Mouse (Mus musculus) spleen, embryonic (tissue): ENCODE measurements at regions not wholly inside any gene's neighbourhood (a gene's known extent, or its start where the extent isn't known, plus 50 kb on each side); places are given as distances from the start of the nearest gene placed in this dataset.

ENCODE experiments used
- CTCF ChIA-PET: fragments of 350-600 bp; sonication (Branson Sonifier 250); formaldehyde crosslinking; loops from one replicate; lab custom pipeline; 2022; lab: Charles Lee

DNA sequence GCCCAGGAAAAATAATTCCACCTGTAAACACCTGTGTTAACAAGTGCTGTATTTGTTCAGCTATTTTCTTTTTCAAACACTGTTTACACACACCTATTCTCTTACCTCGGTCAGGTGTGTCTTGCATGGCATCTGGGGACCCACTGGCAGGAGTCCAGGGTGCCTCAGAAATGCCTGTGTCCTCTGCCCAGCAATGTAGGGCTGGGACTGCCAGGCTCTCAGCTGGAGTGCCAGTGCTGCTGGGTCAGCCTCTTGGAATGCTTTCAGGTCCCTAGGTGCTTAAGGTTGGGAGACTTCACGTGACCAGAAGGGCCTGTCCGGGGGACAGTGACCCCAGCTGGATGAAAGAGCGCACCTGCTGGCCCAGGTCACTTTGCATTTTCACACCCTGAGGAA, 112.4 kb upstream of the Id2 start:
- CTCF ChIA-PET, result no interaction called here

DNA sequence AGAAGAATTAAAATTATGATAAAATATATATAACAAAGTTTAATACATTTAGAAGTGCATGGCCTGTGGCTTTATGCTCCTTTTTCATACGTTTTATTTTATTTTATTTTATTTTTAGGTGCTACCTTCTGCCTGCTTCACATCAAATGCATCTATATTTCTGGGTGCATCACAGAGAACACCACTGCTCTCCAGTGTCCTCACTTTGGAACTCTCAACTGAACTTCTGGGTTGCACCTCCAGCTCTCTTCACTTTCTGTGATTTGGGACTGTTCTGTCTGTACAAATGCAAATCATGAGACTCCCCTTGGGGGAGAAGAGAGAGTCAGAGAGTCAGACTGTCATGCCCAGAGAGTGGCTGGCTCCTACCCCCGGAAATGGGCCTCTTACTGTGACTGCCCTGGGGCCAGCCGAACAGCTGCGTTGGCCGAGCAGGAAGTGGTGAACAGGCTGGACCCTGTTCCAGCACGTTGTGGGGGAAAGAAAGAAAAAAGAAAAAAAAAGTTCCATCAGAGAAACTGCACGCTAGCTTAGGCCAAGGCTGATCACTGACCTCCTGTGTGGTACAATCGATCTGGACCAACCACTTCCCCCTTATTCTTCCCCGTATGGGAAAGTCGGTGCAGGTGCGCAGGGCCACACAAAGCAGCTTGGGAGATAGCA, 111.9 kb upstream of the Id2 start:
- CTCF ChIA-PET, result no interaction called here

DNA sequence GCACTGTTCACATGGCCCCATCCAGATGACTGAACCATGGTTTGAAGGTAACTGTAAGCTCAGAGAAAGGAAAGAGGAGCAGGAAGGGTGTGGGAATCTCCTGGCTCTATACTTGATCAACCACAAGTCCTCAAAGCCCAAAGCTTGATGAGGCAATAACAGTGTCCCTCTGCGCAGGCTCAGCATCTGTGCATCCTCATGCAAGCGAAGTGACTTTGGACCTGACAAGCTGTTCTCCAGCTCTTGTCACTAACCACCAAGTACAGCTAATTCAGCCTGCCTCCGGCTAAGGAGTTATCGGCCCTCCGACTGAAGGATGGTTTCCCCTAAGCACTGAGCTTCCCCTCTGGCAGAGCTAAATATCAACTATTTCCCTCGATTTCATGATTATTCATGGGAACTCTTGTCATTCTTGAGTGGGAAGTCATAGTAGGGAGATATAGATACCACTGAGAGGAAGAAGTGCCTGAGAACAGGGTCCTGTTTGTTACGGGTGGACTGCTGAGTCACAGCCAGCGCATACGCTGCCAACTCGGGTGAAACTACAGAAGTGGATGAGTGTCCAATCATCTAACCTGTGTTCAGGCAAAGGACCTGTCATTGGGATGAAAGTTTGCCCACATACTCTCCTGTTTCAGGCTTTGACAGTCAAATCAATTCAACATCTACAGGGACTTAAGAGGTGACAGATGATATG, 106.6 kb upstream of the Id2 start:
- CTCF ChIA-PET, result interaction anchor here (0.5 to 1.1 kb wide), 2 partner anchors 26 to 167 kb away, joined by 3 read pairs; no protein-coding TSS in a partner anchor

DNA sequence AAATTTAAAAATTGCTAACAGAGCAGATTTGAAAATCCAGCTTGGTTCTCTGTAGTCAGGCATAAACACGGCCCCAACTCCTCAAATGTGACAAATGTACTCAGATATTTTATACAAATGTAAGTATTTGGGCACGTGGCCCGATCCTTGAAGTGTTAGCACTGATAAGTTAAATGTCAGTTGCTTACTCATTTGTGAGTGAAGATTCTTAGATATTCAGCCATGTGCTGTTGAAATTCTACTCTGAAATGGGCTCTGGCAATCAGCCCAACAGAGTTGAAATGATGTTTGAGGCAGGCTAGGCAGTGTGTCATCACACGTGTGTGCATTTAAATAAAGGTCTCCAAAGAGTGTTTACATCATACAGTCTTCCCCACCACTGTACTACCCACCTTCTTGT, 103.2 kb upstream of the Id2 start:
- CTCF ChIA-PET, result no interaction called here

DNA sequence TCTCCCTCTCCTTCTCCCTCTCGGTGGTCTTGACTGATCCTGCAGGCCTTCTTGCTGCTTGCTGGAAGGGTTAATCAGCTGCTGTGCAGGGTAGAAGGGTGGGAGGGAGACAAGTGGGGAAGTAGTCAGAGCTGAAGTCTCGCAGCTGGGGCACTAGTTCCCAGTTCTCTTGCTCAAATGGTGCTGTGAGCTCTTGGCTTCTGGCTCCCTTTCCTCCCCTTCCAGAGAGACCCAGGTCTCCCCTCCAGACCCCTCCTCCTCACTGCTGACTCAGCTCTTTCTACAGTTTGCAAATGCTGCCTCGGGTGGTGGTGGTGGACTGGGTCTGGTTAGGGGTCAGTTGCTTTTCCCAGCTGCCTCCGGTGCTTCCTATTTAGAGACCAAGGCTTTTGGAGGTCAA, 100.8 kb upstream of the Id2 start:
- CTCF ChIA-PET, result no interaction called here

DNA sequence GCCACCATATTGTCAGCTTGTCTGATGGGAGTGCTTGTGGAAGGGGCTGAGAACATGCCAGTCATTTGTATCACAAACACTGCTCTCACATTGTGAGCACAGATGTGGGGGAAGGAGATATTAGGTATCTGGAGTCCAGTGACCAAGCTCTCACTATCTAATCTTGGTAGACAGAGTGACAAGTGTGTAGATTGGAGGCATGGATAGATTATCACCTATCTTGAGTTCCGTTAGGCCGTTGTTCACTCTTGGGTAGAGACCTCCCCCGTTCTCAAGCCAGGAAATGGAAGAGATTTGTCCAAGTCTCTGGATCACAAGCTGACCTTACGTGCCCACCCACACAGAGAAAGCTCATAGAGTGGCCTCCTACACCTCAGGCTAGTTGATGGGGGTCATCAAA, 99.1 kb upstream of the Id2 start:
- CTCF ChIA-PET, result interaction anchor here (0.5 kb wide), 1 partner anchor 10 kb away, joined by 3 read pairs; no protein-coding TSS in a partner anchor

DNA sequence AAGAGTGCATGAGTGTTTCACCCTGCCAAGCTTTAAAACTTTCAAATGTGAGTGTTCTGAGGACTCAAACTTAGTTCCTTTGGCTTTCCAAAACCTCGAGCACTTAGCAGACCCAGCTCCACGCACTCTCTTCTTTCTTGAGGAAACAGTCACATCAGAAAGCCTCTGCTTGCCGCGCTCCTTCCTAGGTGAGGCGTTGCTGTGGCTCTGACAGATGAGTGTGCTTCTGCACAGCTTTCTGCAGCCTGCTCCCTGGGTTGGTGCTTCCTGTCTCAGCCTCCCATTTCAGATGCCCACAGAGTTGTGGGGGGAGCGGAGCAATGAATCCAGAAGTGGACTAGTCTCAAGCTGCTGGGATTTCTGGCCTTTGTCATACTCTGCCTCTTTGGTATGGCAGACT, 95.3 kb upstream of the Id2 start:
- CTCF ChIA-PET, result interaction anchor here (0.5 kb wide), 1 partner anchor 113 kb away, joined by 6 read pairs; no protein-coding TSS in a partner anchor

DNA sequence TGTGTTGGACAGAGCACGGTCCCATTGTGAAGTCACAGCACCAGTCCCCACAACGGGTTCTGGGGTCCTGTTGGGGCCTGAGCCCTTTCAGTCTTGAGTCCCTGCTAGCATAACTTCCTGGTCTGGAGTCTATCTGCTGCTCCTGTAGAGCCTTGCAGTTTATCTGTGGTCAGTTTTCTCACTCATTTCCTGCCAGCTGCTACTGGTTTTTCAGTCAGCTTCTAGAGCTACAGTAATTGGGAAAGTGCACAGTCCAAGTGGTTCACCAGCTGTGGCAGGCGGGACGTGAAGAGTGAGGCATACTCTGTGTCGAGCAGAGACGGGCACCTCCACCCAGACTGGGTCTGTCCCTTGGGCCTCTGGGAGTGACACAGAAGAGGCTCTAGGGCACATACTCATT, 93.4 kb upstream of the Id2 start:
- CTCF ChIA-PET, result interaction anchor here (0.5 kb wide), 1 partner anchor 17 kb away, joined by 5 read pairs; no protein-coding TSS in a partner anchor

DNA sequence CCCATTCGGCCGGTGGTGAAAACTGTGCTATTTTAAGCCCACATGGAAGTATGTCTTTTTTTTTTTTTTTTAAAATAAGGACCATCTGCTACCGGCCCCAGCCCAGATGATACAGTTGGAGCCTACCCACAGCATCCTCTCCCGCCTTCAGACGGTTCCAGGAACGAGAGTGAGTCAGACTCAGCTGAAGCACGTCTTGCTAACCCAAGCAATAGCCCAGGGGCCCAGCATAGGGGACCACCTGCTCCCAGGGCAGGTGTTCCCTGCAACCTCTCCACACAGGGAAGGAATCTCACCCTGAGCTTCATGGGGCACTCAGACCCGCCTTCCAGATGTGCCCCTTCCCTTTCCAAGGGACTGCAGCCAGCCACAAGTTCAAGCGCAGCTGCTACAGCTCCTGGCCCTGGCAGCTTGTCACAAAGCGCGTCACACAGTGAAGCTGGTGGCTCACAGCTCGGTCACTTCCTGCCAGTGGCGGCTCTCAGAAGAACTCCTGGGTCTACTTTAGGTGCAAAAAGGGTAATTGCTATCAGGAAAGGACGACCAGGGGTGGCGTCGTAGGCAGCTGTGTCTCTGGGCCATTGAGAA, 92.3 kb upstream of the Id2 start:
- CTCF ChIA-PET, result interaction anchor here (0.6 to 0.9 kb wide), 4 partner anchors 11 to 91 kb away, joined by 3 read pairs; no protein-coding TSS in a partner anchor

DNA sequence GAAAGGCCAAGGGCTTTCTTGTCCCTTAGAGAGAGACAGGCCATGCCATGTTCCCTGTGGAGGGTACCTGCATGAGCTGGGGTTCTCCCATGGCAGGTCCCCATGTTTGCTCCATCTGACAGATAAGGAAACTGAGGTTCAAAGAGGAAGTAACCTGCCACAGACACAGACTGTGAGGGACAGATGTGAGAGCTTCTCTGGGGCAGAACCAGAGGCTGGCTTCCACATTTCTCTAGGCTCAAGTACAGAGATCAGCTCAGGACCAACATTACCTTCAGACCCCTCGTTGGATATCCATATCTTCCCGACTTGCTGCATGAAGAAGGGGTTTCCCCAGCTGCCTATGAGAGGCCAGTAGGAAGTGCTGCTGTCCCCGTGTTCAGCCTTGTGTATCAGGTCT, 91.6 kb upstream of the Id2 start:
- CTCF ChIA-PET, result interaction anchor here (0.6 to 1.0 kb wide), 4 partner anchors 32 to 91 kb away, joined by 3 read pairs; no protein-coding TSS in a partner anchor

DNA sequence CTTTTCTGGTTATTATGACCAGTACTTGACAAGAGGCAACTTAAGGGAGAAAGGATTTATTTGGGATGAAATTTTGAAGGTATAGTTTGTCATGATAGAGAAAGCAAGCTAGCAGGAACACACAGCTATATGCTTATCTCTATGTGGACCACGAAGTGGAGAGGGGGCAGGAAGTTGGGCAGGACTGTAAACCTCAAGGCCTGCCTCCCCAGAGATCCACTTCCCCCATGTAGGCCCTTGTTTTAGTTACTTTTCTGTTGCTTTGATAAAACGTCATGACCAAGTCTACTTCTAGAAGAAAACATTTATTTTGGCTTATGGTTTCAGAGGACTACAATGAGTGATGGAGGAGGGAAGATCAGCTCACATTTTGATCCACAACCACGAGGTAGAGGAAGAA, 90.3 kb upstream of the Id2 start:
- CTCF ChIA-PET, result interaction anchor here (1.8 kb wide), 1 partner anchor 10 kb away, joined by 7 read pairs; no protein-coding TSS in a partner anchor

DNA sequence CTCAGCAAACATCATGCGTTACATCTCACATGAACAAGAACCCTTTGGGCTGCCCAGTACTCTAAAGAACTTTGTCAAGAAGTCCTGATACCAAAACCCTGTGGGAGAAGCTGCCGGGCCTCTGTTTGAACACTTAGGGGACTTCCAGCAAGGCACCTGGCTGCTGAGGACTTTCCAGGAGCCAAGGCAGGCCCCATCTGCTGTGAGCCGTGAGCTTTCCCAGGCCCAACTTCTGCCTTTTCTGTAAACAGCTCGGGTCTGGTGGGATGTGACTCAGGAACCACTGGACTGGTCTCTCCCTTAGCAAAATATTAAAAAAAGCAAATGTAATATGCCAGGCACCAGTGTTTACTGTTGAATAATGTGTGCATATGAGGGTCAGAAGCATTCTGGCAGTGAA, 85.7 kb upstream of the Id2 start:
- CTCF ChIA-PET, result no interaction called here

DNA sequence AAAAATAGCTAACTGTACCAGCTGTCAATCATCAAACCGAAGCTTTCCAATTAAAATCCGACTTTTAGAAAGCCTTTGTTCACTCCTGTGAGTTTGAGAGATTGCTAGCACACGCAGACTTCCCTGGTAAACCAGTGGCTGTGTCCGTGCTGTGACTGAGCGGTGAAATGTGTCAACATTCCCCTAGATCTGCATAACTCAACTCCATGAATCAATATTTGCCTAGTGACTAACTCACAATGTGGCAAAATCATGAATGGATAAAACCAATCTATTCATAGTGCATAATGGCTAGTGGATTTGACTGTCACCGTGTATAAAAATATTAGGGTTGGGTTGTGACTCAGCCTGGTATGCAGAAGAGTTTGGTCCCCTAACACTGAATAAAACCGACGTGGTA, 84.4 kb upstream of the Id2 start:
- CTCF ChIA-PET, result no interaction called here

DNA sequence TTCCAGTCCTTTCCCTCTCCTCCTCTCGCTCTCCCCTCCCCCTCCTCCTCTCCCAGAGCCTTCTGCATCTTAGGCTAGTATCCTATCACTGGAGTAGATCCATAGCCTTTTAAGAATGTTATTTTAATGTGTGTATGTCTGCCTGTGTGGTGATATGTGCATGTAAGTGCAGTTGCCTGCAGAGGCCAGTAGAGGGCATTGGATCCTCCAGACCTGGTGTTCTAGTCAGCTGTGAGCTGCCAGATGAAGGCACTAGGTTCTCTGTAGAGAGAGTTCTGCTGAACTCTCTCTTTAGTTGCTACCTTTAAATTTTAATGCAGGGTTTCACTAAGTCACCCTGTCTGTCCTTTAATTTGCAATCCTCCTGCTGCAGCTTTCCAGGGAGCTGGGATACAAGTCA, 83.9 kb upstream of the Id2 start:
- CTCF ChIA-PET, result no interaction called here

DNA sequence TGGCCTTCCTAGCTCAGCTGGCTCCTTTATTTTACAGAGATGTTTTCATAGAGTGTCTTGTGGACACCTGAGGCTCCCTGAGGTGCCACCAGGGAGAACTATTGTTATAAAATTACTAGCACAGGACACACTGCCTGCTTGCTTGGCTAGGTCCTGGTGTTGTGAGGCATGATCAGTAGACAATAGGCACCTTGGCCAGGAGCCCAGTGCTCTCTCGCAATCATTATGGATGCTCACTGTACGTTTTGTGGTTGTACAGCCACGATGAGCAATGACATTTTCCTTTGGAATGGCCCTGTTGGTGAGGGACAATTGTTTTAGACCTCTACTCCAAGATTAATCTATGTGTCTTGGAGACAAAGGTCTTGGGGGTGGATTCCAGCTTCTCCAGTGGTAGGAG, 83.3 kb upstream of the Id2 start:
- CTCF ChIA-PET, result no interaction called here

DNA sequence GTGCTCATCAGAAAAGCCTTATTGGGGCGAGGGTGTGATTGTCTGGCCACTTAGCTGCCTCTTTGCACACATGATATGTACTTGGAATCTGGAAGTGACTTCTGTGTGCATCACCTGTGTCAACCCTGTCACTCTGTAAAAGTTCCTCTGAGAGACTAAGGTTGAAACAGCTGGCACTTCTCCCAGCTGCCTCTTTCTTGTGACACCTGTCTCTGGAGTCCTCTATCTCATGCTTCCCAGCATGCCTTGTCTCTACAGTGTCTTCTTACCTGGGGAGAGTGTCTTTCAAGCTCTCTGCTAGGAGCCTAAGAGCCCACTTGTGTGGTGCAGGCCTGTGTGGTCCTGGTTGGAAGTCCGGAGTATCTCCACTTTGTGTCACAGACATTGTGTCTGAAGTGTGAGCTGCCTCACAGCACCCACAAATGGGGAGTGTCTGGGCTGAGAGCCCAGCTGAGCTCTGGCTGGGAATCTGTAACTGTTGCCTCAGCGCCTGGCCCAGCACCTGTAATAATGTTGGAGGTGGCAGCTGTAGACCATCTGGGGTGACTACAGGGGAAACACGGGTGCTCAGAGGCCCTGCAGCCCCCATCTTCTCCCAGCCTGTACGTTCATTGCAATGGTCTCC, 81.7 kb upstream of the Id2 start:
- CTCF ChIA-PET, result interaction anchor here (1.4 to 2.3 kb wide), 2 partner anchors 8 to 11 kb away, joined by 3 to 7 read pairs; no protein-coding TSS in a partner anchor

DNA sequence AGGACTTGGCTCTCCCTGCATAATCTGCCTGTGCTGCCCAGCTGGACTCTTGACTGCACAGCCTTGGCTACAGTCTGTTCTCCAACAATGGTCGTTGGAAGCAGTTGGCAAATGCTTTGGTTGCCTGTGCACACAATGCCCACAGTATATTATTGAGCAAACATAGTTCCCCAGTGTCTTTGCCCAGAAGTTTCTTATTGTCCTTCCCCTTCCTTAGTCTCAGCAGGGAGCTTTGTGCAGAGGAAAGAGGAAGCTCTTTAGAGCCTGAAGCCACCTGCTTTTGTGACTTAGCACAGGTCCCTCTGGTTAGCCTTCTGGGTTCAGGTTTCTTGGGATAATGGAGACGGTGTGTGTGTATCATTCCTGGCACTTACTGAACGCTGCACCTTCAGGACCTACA, 80.9 kb upstream of the Id2 start:
- CTCF ChIA-PET, result interaction anchor here (1.4 to 2.3 kb wide), 2 partner anchors 9 to 11 kb away, joined by 3 to 7 read pairs; no protein-coding TSS in a partner anchor

DNA sequence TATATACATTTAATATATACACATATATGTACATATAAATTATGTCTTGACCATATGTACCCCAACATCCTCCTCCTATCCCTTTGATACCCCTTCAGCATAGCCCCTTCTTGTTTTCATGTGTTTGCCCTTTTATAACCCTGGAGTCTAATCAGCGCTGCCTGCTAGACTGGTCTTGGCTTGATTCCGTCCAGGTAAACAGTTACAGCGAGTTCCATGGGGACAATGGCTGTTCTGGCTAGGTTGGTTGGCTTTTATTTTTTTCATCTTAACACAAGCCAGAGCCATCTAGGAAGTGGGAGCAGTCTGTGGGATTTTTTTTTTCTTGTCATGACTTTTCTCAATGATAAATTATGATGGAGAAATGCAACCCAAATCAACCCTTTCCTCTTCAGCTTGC, 79.6 kb upstream of the Id2 start:
- CTCF ChIA-PET, result interaction anchor here (2.3 kb wide), 1 partner anchor 10 kb away, joined by 7 read pairs; no protein-coding TSS in a partner anchor

DNA sequence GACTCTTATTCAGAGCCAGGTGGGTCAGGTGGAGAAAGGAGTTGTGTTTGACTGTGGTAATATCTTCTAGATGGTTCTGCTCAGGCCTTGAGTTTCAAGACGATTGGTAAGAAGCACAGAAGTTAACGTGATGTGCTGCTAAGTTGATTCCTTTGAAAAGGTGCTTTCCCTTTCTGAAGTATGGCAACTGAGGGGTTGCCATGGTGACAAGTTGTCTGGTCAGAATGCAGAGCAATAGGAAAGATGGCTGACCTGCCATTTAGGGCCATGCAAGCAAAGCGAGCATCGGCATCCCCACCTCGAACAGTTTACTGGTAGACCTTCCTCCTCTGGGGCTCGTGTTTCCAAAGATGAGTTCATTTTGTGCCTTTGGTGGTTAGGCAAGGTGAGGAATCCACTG, 76.1 kb upstream of the Id2 start:
- CTCF ChIA-PET, result interaction anchor here (0.6 kb wide), 1 partner anchor 77 kb away, joined by 3 read pairs; no protein-coding TSS in a partner anchor

DNA sequence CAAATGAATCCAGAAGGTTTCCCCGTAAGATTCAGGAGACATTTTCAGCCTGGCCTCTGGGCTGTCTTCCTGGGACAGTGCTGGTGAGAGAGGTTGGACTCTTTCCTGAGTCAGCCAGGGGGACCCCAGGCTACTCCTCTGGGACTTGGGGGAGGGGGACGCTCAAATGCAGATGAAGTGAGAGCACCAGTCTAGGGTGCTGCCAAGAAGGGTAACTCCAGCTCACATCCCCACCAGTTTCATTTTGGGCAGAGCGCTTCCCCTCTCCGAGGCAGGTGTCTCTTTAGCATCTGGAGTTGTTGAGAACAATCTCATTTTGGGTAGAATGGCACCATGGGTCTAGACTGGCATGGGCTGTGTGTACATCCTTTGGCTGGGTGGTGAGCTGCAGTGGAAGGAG, 75.5 kb upstream of the Id2 start:
- CTCF ChIA-PET, result interaction anchor here (0.6 kb wide), 1 partner anchor 76 kb away, joined by 3 read pairs; no protein-coding TSS in a partner anchor

DNA sequence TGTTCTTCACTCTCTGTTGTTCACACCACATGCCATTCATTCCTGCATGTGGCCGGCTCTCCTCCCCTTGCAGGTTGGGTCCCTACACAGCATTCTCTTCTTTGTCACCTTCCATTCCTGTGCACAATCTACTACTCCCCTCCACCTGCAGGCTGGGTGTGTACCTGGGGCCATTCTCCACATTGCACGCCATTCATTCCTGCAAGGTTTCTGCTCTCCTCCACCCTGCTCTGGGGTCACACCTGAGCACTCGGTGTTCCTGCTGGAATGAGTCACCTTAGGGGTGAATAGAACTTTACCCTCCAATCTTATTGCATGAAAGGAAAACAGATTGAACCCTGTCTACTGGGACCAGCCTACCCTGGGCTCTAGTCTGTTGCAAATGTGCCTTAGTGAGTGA, 72.7 kb upstream of the Id2 start:
- CTCF ChIA-PET, result interaction anchor here (0.6 kb wide), 1 partner anchor 1424 kb away, joined by 3 read pairs; no protein-coding TSS in a partner anchor

DNA sequence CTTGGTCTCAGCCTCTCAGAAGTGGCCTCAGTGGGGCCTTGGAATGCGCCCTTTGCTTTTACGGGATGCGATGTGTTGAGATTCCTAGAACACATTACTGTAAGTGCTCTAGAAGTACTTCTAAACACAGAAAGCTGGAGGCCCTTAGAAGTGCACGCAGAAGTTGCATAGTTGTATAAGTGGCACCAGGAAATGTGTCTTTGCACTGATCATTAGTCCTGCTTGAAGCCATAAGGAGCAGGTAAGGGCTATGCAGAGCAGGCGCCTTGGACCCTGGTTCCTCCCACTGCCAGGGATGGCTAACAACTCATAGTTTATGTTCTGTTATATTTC, 71.2 kb upstream of the Id2 start:
- CTCF ChIA-PET, result interaction anchor here (0.7 kb wide), 1 partner anchor 134 kb away, joined by 3 read pairs; no protein-coding TSS in a partner anchor
